Mouse (Mus musculus): ENCODE results near the gene Trex2.
A peak's percentile ranks its signal among the peaks of the same experiment; 100 is the strongest.

Gene Trex2

DNA sequence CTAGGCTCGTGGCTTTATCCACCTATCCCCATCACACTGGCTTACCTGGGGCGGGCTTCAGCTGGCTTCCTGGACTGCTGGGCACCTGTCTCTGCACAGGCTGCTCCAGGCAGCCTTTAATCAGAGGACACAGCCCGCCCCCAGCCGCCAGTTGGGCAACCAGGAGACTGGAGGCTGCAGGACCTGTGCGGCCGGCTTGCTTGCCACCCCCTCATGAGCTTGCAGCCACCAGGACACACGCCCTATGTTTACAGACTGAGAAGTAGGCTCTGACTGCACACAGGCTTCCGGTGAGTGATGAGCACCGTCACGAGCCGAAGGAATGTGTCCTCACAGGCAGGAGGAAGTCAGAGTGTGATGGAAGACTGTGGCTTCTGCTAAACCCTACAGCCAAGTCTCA lies at the start of gene Trex2:
Gene Trex2, minus strand, starts transcription at position 93 of the 400 bp plus-strand sequence.
- peak; percentile 20 for DNase-seq (ENCODE audit: low spot score)

DNA sequence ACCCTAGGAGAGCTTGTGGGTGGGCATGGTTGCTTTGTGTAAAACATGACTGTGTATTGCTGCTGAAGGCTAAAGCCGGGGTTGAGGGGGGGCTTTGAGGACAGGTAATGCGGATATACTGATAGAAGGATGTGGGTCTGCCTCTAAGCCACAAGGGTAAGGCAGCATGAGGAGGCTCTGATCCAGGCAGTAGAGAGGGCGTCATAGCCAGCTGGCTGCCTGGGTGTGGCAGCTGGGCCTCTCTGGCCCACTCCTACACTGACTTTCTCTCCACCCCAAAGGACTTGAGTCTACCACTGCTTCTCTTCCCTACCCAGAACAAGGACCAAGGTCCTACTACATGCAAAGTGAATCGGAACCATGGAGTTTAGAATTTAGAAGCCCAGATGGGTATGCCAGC lies 49.7 kb upstream of the Trex2 start:
- no peak for DNase-seq (ENCODE audit: low spot score)

DNA sequence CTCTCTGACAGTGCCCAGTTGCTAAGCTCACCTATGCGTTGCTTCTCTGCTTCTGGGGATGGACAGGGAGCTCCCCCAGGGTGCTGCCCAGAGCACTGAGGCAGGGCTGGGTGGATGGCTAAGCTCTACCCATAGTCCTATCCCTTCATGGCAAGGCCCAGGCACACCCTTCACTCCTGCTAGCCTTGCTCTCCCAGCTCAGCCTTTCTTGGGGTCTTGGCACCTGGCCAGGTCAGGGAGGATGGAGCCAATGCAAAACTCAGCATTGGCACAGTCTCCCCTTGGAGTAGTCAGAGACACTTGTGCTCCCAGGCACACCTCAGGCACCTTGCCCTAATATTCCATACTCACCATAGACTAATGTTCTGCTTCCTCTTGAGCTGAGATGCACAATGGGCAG lies 48.9 kb upstream of the Trex2 start:
- no peak for DNase-seq (ENCODE audit: low spot score)

DNA sequence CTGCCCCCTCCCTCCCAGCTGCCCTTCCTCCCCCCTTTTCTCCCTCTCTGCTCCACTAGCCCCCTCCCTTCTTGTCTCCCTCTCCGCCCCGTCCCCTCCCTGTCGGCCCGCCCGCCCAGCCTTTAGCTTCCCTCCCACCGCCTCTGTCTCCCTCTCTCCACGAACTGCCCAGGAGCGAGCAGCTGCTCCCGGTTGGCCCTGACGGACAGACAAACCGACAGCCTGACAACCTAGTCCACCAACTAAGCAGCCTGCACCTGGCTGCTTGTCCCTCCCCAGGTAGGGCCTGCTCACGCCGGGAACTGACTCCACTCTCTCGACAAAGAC lies 48.3 kb upstream of the Trex2 start, which contains the start of gene Bgn:
Gene Bgn, plus strand, starts transcription at position 119 of the 327 bp plus-strand sequence.
- DNase-seq (ENCODE audit: low spot score) = peak; percentile 25

DNA sequence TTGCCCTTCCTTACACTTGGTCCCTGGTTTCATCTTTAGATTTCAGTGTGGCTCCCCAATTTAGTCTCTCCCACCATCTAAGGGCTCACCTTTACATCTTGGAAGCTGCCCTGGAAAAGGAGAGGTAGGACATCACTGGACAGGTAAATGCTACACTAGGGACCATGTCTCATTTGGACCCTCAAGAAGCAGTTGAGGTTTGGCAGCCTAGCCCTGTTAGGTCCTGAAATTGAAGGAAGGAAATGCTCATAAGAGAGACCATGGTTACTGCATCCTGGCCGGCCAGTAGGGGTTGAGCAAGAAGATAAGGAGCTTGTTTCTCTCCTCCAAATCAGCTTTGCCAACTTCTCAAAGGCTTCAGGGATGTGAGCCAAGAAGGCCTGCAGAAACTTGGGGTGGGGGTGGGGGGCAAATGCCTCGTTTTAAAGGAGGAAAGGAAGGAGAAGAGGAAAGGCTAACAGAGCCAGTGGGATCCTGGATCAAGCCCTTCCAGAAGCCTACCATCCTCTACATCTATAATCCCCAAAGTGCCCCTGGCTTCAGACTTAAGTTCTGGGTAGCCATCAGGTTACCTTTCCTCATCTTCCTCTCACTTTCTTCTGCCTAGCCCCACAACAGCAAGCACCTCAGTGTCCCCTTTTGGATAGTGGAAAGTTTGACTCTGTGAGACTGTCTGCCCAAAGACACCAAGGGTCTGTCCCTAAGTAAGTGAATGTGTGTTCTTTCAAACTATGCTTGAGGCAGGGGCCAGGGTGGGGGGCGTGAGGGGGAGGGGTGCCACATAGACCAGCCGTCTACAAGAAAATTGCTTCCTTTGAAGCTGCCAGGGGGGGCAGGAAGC lies 47.7 kb upstream of the Trex2 start:
- DNase-seq (ENCODE audit: low spot score) = no peak

DNA sequence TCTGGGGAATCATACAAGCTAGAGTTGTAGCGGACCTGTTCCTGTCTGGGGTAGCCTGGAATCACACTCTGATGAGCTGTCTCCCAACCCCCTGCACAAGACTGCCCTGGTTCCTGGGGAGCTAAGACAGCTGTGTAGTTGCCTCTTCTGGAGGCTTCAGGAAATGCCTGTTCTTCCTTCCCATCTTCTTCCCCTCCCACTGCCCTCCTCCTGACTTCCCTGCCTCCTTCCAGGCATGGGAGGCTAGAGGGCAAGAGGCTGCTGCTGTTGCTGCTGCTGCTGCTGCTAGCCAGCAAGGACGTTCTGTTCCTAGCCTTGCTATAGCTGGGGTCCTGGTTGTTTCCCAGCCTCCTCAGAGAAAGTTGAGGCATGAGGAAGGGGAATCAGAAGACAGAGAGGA lies 45.2 kb upstream of the Trex2 start:
- DNase-seq (ENCODE audit: low spot score) = no peak

DNA sequence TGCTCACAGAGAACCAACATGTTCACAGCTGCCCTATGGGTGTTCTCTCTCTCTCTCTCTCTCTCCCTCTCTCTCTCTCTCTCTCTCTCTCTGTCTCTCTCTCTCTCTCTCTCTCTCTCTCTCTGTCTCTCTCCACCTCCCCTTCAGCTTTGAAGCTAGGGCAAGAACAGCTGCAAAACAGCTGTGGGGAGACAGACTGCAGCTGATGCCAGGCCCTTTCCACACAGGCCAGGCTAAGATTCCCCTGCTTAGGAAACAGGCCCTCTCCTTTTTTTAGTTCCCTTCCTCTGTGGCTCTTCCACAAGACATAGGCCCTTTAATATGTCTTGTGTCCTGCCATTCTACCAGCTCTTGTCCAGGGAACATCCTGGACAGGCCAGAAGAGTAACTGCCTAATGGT lies 44.5 kb upstream of the Trex2 start:
- DNase-seq (ENCODE audit: low spot score) = no peak

DNA sequence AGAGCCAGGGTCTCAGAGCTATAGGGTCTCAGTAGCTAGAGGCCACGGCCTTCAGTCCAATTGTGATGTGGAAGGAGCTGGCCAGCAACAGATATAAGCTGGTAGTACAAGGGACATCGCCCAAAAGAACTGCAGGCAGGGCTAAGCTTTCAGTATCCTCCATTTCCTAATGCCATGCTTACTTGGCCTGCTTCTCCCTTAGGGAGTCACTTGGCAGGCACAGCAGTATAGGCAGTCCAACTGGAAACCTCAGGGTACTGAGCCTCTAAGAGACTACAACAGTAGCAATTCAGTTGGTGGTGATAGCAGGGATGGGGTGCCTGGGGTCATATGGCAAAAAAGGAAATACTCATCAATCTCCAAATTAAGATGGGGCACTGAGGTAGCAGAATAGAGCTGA lies 42.4 kb upstream of the Trex2 start:
- no peak for DNase-seq (ENCODE audit: low spot score)

DNA sequence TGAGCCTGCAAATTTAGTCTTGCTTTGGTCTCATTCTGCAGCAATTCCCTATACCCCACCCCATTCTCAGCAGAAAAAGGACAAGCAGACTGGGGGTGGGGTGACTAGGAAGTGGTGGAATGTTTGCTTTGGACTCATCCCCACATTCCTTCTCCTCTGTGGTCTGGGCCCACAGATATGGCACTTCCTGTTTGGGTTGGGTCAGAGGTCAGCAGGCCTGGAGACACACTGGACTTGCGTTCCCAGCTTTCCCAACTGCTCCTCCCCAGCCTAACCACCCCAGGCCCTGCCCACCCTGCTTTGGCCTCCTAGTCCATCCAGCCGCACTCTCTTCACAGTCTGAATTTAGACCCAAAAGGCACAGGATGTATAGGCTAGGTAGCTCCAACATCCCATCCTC lies 41.5 kb upstream of the Trex2 start:
- DNase-seq (ENCODE audit: low spot score) = no peak

DNA sequence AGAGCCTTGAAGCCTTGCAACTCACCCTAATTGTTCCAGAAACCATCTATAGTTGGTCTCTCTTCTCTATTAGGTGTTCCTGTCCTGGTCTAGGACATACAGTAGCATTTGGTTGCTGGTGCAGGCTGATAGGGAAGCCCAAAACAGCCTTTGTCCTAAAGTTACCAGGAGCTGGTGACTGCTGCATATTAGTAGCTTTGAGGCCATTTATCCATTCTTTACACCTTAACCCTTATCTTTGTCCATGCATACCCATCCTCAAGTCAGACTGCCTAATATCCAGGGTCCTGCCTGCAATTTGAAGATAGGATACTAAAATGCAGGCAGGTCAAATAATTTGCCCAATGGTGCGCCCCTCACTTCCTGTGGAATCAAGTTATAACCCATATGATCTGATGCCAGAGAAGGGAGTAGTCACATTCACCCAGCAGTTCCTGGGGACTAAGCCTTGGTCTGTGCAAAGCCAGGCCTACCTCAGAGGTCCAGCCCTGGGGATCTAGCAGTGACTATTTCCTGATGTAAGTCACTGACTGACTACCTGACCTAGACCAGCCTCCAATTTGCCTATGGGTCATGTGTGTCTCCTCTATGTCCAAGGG lies 40.6 kb upstream of the Trex2 start:
- no peak for DNase-seq (ENCODE audit: low spot score)

DNA sequence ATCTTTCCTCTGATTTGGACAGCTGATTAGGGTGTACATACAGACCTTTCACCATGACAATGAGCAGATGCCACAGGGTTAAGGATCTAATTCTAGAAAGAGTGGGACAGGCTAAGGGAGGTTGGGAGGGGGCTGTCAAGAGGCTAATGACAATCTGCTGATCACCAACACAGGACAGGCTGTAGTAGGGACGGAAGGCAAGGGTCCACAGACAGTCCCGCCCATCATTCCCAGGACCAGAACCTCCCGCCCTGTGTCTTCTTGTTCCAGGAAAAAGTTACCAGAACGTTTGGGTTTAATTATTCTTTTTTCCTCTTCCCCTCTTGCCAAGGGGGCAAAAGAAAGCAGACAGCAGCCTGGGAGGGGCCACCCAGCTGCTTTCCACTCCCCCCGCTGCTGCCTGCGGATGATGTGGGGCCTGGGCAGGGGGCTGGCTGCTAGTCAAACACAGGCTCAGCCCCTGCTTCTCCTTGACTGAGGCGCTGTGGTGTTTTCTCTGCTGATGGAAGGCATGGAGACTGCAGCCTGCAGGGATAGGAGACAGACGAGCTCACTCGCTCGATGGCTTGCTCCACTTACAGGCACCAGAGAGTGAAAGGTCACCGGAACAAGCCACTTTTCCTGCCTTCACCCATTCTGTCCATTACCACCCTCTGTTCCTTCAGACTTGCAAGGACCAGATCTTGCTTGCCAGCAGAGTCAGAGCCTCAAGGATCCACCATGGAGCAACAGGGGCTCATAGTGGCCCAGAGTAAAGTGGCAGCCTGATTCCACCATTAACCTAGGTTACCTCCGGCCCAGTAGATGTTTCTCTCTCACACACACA lies 39.4 kb upstream of the Trex2 start:
- DNase-seq (ENCODE audit: low spot score) = no peak

DNA sequence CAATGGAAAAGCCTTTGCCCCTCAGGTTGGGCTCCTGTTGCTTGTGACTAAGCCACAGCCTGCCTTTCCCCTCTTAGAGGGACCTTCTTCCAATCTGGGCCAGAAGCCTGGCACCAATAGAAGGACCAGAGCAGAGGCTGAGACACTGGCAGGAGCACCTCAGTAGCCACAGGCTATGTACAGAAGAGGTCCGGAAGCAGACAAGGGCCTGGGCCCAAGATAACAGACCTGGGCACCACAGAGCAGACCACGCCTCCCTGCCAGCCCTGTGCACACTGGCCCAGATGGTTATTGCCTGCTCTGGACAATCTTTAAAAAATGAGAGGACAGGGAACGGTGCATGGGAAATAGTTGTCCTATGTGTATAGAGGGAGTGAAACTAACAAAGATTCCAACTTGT lies 36.6 kb upstream of the Trex2 start:
- no peak for DNase-seq (ENCODE audit: low spot score)

DNA sequence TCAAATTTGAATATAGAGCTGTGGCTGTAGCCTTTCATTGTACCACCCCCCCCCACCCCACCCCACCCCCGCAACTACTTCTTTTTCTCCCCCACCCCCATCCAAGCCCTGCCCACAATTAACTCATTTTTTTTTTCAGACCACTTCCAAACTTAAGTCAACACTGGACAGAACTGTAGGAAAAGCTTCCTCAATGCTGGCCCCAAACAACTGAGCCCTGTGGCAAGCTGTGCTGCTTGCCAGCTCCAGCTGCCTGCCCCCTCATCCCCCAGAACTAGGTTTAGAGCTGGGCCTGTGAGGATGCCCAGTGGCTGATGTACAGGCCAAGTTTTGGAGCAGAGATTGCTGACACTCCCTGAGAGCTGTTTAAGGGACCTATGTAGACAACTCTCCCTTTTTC lies 33.6 kb upstream of the Trex2 start:
- no peak for DNase-seq (ENCODE audit: low spot score)

DNA sequence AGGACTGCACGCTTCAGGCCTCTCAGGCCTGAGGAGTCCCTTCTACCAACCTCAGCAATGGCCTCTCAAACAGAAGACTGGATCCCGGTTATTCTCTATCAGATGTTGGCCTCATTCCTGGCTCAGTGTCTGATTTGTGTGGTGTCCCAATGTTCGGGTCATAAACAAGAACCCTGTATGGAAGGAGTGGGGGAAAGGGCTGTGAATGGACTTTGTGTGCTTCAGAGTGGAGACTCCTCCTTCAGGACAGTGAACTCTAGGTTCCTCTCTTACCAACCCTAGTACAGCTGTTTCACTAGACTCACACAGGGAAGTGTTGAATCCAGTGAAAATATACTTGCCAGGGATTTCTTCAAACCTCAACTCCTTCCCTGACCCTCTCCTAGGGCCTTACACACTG lies 33.2 kb upstream of the Trex2 start:
- DNase-seq (ENCODE audit: low spot score) = no peak

DNA sequence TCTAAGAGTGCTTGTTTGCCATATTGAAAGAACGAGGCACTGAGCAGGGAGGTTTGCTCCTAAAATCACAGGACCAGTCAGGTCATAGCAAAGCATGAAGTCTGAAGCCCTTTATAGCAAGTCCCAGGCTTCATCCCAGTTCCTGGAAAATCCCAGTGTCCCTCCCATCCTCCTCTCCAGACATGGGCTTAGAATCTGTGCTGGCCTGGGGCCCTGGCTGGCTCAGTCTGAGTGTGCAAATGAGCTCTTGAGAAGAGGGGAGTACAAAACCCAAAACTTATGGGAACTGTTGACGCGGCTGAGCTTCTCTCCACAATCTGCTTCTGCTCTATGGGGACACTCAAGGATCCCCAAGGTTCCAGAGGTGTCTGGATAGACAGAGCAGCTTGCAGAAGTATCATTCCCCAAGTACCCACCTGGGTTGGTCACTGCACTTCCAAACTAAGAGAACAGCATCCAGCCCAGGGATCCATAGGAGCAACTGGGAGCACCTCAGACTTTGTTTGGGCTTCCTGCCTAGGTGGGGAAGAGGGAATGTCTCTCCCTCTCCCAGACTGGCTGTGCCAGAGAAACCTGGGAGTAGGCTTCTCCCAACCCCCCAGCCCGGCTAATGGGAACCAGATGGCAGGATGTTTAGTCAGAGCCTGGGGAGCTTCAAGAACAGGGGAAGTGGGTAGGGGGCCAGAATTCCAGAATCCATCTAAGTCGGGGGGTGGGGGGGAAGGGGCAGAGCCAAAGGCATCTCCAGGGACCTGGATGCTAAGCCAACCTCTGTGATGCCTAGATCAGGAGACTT lies 32.5 kb upstream of the Trex2 start:
- no peak for DNase-seq (ENCODE audit: low spot score)

DNA sequence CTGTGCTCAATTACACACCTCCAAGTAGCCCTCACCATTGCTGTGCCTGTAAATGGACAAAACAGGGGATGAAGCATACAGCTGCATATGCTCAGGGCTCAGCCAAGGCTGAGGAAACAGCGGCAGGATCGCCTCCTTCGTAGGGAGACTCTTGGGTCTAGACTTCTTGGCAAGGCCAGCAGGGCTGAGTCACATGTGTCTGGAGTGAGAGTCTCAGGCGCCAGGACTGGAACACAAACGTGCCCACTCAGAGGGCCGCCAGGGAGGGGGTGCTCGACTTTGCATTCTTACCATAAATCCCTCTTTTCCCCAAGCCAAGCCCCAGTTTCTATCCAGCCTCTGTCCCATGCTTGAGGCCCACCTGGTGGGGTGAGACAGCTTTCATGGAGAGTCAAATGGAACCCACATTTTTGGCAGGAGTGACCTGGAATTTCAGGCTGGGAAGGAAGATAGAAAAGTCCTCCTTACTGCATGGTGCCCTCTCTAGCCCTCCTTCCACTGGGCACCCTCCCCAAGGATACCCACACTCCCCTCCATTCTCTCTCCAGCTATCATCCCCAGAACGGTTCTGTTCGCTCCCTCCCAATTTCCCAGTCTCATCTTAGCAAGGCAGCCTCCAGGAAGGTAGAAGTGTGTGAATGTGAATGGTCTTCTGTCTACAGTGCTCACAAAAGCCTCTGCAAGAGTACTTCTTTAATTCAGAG lies 30.5 kb upstream of the Trex2 start:
- DNase-seq (ENCODE audit: low spot score) = no peak

DNA sequence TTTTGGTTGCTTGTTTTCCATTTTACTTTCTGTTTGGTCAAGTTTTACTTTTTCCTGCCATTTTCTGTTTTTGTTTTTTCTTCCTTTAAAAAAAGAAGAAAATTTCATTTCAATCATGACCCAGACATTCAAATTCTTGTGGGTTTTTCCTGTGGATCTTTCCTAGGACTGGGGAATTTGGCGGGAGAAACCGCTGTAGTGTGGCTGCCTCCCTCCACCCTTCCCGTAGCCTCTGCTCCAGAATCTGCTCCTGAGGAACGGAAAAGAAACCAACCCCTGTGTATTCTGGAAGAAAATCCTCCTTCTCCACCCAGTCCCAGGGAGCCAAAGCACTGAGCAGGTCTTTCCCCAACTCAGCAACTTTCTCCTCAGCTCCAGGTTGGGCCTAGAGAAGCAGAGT lies 25.6 kb upstream of the Trex2 start:
- no peak for DNase-seq (ENCODE audit: low spot score)

DNA sequence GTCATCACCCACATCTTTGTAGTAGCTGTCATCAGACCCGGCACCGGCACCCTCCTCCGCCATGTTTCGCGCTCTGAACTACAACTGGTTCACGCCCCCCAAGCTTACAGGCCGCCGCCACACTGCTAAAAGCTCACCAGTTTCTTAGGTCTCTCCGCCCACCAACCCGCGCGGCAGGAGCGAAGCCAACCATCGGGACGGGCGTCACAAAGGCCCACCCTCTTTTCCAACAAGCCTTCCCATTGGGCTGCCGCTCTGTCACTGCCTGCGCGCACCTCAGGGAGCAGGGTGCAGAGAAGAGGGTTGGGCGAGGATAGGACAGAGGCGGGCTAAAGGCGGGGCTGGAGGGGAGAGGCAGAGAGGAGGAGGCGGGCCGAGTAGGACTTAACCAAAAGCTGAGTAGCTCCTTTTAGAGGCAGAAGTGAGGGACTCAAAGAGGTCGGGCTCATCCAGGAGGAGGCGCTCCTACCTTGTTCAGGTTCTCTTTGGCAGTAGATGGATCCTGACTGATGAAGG lies 23.8 kb upstream of the Trex2 start, which contains the start of gene Haus7:
Gene Haus7, minus strand, starts transcription at position 168 of the 516 bp plus-strand sequence.
- peak; percentile 70 for DNase-seq (ENCODE audit: low spot score)

DNA sequence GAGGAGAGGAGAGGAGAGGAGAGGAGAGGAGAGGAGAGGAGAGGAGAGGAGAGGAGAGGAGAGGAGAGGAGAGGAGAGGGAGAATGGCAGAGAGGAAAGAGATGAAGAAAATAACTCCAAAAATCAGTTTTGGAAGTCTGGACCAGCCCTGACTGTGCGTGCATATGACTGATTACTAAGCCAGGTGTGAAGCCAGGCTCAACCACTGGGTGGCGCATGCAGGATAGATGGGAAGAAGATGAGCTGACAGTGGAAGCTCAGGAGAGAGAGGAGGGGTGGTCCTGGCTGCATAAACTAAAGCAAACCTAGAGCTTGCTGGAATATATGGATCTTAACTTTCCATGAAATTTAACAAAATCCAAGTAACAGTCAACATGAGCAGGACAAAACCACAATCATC lies 16.8 kb upstream of the Trex2 start:
- peak; percentile 60 for DNase-seq (ENCODE audit: low spot score)

DNA sequence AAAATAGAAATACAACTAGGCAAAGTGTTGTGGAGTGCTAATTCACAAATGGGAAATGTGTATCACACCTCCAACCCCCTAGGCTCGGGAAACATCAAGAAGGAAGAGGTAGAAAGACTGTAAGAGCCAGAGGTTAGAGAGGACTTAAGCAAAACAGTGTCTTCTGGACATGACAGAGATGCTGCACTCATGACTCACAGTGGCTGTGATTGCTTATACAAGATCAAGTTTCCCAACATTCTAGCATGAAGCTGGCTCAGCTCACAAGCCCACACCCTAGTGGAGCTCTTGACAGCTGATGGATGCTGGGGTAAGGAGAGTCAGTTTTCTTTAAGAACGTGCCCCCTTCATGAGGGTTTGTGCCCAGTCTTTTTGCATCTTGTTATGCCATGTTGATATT lies 6.3 kb upstream of the Trex2 start:
- DNase-seq (ENCODE audit: low spot score) = no peak

DNA sequence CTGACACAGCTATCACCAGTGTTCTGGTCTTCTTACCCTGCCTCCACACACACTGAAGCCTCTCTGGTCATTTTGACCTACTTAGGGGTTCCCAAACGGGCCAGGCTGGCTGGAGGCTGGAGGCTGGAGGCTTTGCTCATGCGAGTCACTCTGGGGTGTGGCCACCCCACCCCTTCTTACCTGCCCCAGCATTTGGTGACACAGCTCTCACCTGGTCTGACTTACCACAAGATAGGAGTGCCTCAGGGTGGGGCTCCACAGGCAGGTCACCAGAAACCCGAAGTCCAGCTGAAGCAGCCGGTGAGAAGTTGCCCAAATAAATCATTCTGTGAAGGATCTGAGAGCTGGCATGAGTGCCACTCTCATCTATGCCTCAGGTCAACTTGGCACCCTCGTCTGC lies 2.3 kb downstream of the Trex2 start:
- no peak for DNase-seq (ENCODE audit: low spot score)
